Mouse (Mus musculus) frontal cortex, postnatal 36 days (tissue): ENCODE results near the gene Cdkn1c.
A peak's percentile ranks its signal among the peaks of the same experiment; 100 is the strongest.

Experiments used
- DNase-seq, 2 experiments: peaks; one replicate each; pipeline ENCODE4 v3.0.0; 2022; ENCODE audit warnings: low spot score in 2 of 2

Gene Cdkn1c

DNA sequence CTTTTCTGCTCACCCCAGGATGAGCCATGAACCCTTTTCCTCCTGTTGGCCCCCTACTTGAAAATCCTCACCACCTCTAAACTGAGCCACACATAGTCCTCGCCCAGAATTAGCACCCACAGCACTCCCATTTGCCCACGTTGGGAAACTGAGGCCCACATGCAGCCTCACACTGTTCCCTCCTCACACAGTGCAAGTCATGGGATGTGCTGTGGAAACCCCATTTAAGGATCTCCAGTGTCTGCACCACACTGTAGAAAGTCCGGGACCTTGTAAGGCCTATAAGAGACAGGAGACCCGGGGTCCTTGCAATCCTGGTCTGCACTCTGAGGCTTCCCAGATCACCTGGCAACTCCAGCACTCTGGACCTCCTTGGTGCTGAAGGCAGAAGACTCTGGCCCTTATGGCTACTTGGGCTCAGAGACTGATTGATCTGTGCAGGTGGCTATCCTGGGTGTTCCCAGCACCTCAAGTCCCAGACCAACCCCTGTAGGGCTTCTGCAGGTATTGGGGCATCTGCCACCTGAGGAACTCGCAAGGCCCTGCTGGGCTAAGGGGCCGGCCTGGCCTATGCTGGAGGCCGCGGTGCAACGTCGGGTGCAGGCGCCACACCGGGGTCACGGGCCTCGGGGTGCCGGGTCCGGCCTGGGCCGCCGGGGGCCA, 23.5 kb downstream of the Cdkn1c start:
- DNase-seq: no peak

DNA sequence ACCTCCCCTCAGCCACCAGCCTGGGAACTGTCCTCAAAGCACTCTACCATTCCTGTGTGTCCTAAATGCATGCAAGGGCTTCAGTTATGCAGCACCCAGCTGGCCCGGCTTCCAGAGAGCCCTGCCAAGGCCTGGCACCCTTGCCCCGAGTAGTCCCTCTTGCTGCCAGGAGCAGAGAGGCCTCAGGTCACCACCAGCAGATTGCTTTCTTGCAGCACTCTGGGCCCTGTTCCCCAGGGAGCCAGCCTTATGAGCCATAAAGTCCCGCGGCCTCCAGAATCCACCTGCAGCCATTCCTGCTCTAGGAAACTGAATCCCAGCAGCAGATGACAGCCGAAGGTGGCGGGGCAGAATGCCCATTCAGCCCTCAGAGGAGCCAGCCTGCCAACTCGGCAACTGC, 27.5 kb downstream of the Cdkn1c start:
- DNase-seq: peak in 1 of 2 experiments; percentile 33

DNA sequence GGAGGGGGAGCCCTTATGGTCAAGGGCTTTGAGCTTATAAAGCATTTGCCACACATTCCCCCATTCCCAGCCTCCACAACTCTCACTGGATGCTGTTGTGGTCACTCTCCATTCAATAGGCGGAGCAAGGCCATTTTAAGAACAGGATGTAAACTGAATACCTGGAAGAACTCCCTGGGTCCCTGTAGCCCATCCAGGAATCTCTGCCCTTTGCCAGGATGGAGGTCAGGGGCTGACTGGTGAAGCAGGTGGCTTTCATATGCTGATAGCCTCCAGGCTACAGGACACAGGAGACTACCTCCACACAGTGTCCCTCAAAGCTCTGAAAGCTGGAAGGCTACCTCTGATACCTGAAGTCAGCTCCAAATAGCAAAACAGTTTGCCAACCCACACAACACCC, 28.2 kb downstream of the Cdkn1c start:
- no peak for DNase-seq

DNA sequence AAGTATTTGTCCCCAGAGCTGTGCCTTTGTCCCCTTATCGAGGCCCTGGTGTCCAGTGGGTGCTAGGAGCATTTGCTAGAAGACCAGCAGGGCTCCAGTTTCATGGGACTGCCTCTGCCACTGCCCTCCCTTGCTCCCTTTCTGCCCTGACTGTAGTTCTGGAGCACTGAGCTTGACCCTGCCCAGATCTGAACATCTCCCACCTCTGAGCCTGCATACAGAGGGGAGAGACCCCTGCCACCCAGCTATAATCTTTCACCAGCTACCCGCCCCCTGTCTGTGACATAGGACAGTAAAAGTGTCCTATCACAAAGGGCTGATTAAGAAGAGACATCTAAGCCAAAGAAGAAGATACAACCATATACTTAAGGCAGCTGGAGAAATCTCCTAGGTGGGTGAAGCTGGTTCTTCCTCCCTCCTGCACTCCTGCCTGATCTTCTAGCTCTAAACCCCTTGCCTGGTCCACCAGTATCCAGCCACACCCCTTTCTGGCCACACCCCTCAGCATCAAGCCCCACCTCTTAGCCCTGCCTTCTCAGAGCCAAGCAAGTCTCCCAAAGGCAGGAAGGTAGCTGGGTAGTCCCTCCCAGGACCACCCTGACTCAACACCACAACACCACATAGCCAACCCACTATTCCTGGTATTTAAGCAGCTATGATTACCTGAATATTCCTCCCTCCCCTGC, 31.9 kb downstream of the Cdkn1c start:
- no peak for DNase-seq

DNA sequence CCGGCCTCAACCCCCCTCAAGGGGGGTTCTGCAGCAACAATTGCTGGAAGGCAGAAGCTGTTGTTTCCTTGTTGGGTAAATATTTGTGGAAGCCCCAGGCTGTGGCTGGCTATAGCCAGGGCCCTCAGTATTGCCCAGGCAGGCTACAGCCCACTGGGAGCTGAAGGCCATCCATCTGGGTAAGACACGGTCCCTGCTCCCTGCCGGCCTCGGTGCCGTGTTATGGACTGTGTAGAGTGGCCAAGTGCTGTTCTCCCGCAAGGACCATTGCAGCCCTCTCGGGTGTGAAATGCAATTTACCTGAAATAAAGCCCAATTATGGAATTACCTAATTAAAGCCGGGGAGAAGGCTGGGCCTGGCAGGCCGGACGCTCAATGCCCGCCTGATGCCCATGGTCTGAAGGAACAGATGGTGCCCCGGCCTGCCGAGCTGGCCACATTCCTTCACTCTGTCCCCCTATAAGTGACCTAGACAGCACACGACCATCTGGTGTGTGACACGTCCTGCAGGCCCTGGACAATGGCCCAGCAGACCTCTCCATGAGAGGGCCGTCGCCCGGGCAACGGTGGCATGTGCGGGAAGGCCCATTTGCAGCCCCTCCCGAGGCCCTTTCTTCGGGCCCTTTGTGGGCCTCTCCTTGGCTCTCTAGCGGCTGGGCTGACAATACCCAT, 32.6 kb downstream of the Cdkn1c start:
- no peak for DNase-seq

DNA sequence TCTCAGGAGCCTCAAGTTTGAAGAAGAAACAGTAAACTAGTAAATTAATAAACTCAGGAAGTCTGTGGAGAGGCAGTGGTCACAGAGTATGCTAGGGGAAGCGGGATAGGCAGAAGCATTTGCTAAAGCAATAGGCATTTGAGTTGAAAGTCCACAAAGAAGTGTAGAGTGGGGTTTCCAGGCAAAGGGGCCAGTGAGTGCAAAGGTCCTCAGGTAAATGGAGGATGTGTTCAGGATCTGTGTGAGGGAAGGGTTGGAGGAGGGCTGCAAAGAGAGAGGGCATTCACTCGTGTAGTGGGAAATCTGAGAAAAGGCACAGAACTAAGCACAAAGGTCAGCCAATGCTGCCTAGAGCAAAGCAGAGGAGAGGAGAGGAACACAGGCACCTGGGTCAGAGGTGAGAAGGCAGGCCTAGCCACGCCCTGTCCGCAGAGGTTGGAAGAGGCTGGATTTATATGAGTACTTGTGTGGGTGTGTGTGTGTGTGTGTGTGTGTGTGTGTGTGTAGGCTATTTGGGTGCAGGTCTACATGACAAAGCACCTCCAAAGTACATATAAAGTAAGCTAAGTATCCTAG, 41.2 kb downstream of the Cdkn1c start:
- no peak for DNase-seq

DNA sequence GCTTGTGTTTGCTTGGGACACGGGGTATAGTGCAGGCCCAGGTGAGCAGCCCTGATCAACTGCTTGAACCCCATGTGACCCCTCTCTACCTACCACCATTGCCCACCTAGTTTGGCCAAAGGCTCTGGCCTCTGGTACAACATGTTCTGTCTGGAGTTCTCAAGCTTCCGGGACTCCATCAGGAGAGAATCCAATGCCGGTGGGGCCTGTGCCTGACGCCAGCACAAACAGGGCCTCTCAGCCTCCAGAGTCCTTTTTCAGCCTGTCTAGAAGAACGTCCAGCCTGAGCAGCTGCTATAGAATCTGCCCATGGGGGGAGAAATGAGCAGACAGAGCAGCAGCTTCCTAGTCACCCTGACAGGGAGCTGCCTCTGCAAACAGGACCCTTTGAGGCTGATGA, 43.0 kb downstream of the Cdkn1c start:
- no peak for DNase-seq

DNA sequence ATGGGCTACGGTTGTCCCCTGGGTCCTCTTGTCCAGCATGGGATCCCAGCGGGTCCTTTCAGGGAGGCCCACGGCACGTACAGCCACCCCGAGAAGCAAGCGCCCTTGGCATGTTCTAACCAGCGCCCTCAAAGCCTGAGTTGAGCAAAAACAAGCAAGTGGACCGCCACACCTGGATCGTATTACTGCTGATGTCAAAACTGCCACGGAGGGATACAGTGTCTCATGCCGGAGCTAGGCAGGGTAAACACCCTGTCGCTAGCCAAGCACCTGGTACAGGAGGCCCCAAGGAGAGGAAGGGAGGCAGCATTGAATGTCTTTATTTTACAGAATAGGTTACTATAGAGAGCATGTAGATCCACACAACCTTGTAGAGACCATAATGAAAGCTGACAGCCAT, 44.4 kb downstream of the Cdkn1c start:
- DNase-seq: no peak

DNA sequence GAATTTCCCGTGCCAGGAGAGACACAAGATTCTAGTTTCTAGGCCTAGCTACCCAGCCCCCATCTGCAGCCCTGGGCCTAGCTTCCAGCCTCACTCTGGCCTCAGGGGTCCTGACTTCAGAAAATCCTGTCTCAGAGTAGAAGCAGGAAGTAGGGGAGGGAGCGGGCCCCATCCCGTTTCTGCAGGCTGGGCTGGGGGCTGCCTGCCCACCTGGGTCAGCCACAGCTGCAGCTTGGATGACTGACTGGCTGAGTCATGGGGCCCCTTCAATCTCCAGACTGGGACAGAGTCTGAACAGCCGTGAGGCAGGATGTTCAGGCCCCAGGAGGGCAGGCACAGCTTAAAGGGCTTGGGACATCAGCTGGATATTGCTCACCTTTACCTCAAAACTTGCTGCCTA, 45.8 kb downstream of the Cdkn1c start:
- DNase-seq: no peak

DNA sequence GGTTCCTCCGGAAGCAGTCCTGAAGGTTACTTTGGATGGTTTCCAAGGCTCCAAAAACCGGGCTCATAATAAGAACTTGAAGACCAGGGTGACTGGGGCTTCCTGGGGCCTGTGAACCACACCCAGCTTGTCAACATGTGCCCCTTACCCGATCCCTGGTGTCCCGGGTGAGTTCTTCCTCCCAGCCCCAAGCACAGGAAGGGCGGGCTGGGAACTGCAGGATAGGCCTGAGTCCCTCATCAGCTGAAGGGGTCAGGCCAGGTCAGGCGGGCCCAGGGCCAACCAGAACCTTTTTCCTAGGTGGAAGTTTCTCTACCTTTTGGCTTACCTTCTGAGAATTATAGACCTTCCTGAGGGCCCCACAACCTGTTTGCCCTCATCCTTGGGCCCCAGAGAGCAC, 48.2 kb downstream of the Cdkn1c start:
- no peak for DNase-seq

DNA sequence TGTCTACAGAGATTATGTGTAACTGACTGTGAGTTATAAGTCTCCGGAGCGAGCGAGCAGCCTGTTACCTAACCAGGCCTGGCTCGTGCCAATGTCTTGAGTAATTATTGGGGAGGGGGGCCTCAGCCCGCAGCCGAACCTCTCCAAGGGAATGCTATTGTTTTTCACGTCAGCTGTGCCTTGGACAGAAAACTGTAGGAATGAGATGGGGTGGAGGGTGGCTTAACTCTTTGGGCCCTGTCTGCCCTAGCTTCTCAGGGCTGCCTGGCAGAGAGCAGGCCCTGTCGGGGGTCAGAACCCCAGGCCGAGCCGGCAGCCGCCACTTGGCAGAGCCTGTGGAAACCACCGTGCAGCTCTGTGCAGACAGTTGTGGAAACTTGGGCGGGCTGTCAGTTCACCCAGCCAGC, 52.2 kb downstream of the Cdkn1c start:
- DNase-seq: no peak
